Mouse (Mus musculus): Measurements from ENCODE around the gene Msh5.

Gene Msh5

DNA sequence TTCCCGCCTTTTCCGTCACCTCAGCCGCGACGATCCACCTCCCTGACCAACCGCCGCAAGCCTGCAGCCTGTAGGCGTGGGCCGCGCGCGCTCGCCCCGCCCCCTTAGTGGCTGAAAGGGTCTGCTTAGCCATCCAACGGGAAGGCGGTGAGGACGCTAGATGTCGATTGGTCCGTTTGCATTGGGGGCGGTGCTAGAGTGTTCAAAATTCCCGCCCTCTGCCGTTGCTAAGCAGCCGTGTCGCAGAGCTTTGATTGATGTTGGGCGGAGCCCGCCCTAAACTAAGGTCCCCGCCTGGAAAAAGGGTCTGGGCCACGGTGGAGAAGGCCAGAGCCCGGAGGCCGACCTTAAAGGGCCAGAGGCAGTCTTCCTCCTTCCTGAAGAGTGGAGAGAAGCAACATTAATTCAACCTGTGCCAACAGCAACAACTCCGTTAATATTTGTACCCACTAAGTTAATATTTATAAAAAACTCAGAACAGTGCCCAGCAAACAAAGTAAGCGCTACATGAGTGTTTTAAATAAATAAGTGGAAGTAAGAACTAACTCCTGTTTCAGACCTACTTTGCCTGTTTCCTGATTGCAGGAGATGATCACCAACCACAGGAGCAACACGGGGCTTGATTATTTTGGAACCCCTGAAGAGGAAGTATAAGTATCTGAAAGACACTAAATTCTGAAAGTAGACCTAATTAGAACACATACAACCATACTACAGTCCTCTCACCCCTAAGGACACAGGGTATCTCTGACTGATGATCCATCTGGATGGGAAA, at the start of gene Msh5:
Msh5 (minus strand) TSS at position 65 of the 775 bp plus-strand sequence.
- DNase-seq, result peak; percentile 97 to 98

GRCm38 (mm10) chr17:35094475-35095365, 48.2 kb upstream of the Msh5 start:
- DNase-seq, result no peak

DNA sequence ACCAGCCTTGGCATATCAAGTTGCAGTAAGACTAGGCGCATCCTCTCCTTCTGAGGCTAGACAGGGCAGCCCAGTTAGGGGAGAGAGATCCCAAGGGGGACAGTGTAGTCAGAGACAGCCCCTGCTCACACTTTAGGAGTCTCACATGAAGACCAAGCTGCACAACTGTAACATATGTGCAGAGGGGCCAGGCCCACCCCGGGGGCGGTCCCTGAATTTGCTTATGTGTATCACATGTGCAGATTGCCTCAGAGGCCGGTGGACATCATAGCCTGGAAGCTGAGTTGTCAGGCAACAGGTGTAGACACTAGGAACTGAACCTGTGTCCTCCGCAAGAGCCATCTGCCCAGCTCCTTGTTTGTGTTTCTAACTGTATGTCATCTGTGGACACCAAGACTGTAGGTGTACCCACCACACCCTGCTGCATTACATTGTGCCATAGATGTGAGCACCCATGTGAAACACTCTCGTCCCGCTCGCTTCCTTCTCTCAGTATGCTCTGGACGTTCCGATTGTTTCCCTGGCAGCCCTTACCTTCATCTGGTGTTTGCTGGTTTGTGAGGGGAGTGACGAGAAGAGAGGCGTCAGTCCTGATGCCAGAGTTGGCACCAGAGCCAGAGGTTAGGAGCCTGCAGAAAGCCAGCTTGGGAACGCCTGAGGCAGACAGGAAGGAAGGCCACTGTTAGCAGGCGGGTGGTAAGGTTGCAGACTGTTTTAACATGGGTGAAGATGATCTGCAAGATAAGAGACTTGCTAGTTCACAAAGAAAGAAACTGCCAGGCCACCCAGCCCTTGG, 46.1 kb upstream of the Msh5 start:
- DNase-seq, result no peak

- DNase-seq, result no peak
These were observed 43.8 kb upstream of the Msh5 start for GRCm38 (mm10) chr17:35090166-35090932.

GRCm38 (mm10) chr17:35088825-35089644, 42.5 kb upstream of the Msh5 start, which contains the start of gene Abhd16a:
Gene Abhd16a (plus strand): TSS chr17:35089263.
- DNase-seq, result peak; percentile 85 to 89

DNA sequence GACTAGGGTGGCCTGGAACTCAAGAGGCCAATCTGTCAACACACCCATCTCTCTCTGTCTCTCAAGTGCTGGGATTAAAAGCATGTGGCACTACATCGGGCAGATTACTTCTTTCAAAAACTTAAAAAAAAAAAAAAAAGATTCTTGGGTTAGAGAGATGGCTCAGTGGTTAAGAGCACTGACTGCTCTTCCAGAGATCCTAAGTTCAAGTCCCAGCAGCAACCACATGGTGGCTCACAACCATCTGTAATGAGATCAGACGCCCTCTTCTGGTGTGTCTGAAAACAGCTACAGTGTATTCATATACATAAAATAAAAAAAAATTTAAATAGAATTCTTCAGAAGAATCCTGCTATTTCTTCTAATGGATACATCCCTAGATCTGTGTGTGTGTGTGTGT, 41.6 kb upstream of the Msh5 start:
- no peak for DNase-seq

DNA sequence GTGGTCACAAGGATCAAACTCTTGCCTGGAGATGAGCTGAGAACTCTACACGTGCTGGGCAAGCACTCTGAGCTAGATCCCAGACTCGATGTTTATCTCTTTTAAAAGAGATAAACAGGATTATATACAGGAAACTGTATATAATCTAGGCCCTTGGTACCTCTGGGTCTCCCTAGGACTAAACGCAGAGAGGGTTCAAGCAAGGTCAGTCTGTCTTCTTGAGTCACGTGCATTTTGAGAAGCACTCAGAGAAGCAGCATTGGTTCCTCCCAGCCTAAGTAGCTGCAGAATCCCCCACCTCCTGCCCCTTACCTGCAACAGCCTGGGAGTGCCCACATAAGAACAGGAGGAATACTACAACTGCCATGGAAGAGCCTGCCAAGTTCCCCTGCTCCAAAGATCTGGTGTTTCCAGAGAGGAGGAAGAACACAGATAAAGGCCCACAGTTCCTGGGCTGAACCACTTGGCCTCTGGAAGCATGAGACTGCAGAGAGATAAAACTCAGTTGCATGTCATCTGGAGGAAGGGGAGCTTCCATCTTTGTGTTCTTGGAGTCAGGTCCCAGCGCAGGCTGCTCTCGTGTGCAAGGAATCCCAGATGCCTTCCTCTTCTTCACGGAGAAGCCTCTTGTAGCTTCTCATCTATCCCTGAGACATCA, 38.8 kb upstream of the Msh5 start, which contains the start of gene Ly6g6f:
Ly6g6f (minus strand) TSS at position 403 of the 658 bp plus-strand sequence.
- no peak for DNase-seq

- no peak for DNase-seq
These were observed 37.5 kb upstream of the Msh5 start for GRCm38 (mm10) chr17:35083929-35084497.

- no peak for DNase-seq
These were observed 36.5 kb upstream of the Msh5 start for GRCm38 (mm10) chr17:35082841-35083576.

- no peak for DNase-seq
These were observed 34.2 kb upstream of the Msh5 start for GRCm38 (mm10) chr17:35080710-35081109.

- no peak for DNase-seq
These were observed 33.7 kb upstream of the Msh5 start for GRCm38 (mm10) chr17:35080248-35080647.

GRCm38 (mm10) chr17:35079778-35080177, 33.2 kb upstream of the Msh5 start:
- DNase-seq, result no peak

DNA sequence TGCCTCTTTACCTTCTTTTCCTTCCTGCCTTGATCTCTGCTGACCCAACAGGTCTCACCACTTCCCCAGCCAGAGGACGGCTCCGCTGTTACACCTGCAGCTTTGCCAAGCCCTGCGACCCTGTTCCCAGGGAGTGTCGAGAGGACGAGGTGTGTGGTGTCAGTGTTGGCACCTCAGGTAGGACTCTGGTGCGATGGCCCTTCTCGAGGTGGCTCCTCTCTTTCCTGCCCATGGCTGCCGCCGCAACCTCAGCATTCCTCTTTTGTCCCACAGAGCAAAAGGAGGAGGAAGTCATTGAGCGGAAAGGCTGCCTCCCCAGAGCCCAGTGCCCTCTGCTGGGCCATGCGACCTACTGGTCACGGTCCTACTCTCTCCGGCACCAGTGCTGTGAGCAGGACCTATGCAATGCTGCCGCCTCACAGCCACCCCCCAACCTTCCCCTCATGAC, 31.3 kb upstream of the Msh5 start, which contains the start of gene Ly6g6d:
Ly6g6d (minus strand) TSS at position 280 of the 448 bp plus-strand sequence.
- no peak for DNase-seq

- no peak for DNase-seq
These were observed 30.7 kb upstream of the Msh5 start for GRCm38 (mm10) chr17:35077285-35077684.

GRCm38 (mm10) chr17:35076507-35077176, 30.1 kb upstream of the Msh5 start, which contains the start of gene Ly6g6e:
Gene Ly6g6e (plus strand): TSS chr17:35076902.
- DNase-seq, result no peak

DNA sequence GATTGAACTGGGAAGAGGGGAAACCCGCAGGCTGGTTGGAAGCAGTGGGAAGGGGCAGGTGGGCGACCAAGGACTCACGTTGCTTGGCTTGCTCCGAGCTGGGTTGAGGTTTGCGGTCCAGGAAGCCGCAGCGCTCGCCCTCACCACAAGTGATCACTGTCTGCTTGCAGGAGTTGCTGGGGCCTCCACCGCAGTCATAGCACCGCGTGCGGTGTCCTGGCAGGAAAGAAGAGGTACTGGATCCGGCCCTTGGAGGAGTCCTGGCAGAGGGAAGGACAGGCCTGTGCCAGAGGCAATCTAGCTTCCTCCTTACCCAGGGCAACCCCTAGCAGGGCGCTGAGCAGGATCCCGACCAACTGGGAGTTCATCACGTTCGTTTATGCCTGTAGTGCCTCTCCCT, 27.6 kb upstream of the Msh5 start:
- DNase-seq, result peak; percentile 27 to 32

GRCm38 (mm10) chr17:35071454-35071853, 24.9 kb upstream of the Msh5 start:
- DNase-seq, result no peak

GRCm38 (mm10) chr17:35070556-35071229, 24.1 kb upstream of the Msh5 start:
- DNase-seq, result peak; percentile 51 to 62
